Mouse (Mus musculus) hematopoietic multipotent progenitor cell, adult 10-12 weeks (in vitro differentiated cells): Measurements from ENCODE around the gene Scnn1g. TPM values are rescaled to one million over a fixed set of nuclear protein-coding genes. Genes with fewer than 3 reads are reported as not detected.

Experiments
- polyA plus RNA-seq: library from polyadenylated mRNA; stranded (reverse); fragments of >175 nt; gene quantifications from 2 replicates; pipeline ENCODE4 v1.2.3, GENCODE M21; 2012; ENCODE audit warnings: low replicate concordance

Gene Scnn1g
- not detected in 2 replicates for polyA plus RNA-seq

GRCm38 (mm10) chr7:121734171-121734831, at the start of gene Scnn1g:
TSS of gene Scnn1g (plus strand) at chr7:121734479.

GRCm38 (mm10) chr7:121707073-121707667, 27.1 kb upstream of the Scnn1g start, which contains the start of gene Usp31:
TSS of gene Usp31 (minus strand) at chr7:121707253.

Other genes starting within 250 kb of the Scnn1g start
- gene Usp31, start 27.2 kb upstream of the Scnn1g start, polyA plus RNA-seq, result 1.0 and 1.5 TPM in 2 replicates
- gene Scnn1b, start 130.6 kb downstream of the Scnn1g start, polyA plus RNA-seq, result not detected in 2 replicates
- 5.3 and 7.0 TPM in 2 replicates for gene Cog7, start 247.2 kb downstream of the Scnn1g start, polyA plus RNA-seq